Mouse (Mus musculus) heart, embryonic 16.5 days (tissue): ENCODE measurements around the gene Olfr373. TPM values are rescaled to one million over a fixed set of nuclear protein-coding genes. Genes with fewer than 3 reads are reported as not detected.

Experiments
- ATAC-seq: fragments of 200-750 bp; cut with Nextera tagmentation; replicated peaks from 2 replicates; pipeline ENCODE4 v1.8.0; 2017; ENCODE audit warnings: moderate number of reproducible peaks; ENCODE audit not compliant: insufficient read depth, low FRiP score; ENCODE audit errors: extremely low read depth
- H3K27ac ChIP-seq: fragments of 300-500 bp; sonication (generic); 2 replicates; pipeline ENCODE4 v1.5.1; 2014; ENCODE audit warnings: mild to moderate bottlenecking, low read length, control low read depth, moderate library complexity
- H3K27me3 ChIP-seq: fragments of 300-500 bp; sonication (generic); 2 replicates; pipeline ENCODE4 v1.6.1; 2014; ENCODE audit warnings: low read length, mixed read lengths; ENCODE audit not compliant: control insufficient read depth, insufficient read depth
- H3K36me3 ChIP-seq: fragments of 300-500 bp; sonication (generic); 2 replicates; pipeline ENCODE4 v1.6.1; 2014; ENCODE audit not compliant: control insufficient read depth, insufficient read depth
- H3K4me1 ChIP-seq: fragments of 300-500 bp; sonication (generic); 2 replicates; pipeline ENCODE4 v1.6.1; 2014; ENCODE audit warnings: low read length, mixed read lengths; ENCODE audit not compliant: control insufficient read depth, insufficient read depth
- H3K4me2 ChIP-seq: fragments of 300-500 bp; sonication (generic); 2 replicates; pipeline ENCODE4 v1.6.1; 2014; ENCODE audit warnings: low read depth, mild to moderate bottlenecking, control low read depth, low read length
- H3K4me3 ChIP-seq: fragments of 300-500 bp; sonication (generic); 2 replicates; pipeline ENCODE4 v1.5.1; 2014; ENCODE audit warnings: mild to moderate bottlenecking, control low read depth, low read length
- H3K9ac ChIP-seq: fragments of 300-500 bp; sonication (generic); 2 replicates; pipeline ENCODE4 v1.6.1; 2014; ENCODE audit warnings: low read length, control low read depth
- H3K9me3 ChIP-seq: fragments of 300-500 bp; sonication (generic); replicated peaks from 2 replicates; pipeline ENCODE4 v1.6.1; 2016; ENCODE audit warnings: low read length; ENCODE audit not compliant: control insufficient read depth
- WGBS: fragments of 180-500 bp; shearing (Covaris S2); extraction: QIAGEN DNeasy Blood & Tissue Kit; methylation state at CpG from one replicate; pipeline ENCODE4 v1.1.7; 2014; 5-methylcytosine and 5-hydroxymethylcytosine counted together
- polyA plus RNA-seq: library from polyadenylated mRNA; unstranded; fragments of >200 nt; fragmentation: Nextera tagmentation; extraction: Ambion mirVana; gene quantifications from 2 replicates; pipeline ENCODE4 v1.2.1, GENCODE M21; 2015

Olfr373 gene
- polyA plus RNA-seq, 1 experiment from 2014 or later = not detected

GRCm38 (mm10) chr8:72136302-72136978, 53.5 kb downstream of the Olfr373 start:
- Histone ChIP-seq H3K4me2 (peak overlapping the region; percentile 79), H3K9ac (peak overlapping the region; percentile 98), H3K27me3 (no peaks in the 10 kb centered on the region), H3K27ac (peak overlapping the region; percentile 98), H3K9me3 (no peaks in the 10 kb centered on the region), H3K4me3 (peak overlapping the region; percentile 87), H3K4me1 (peaks cover 37% of the 10 kb centered on the region), H3K36me3 (peaks cover 27% of the 10 kb centered on the region)
- peak; percentile 46 for ATAC-seq
- WGBS = under 1% methylated on average over 18 of the region's 18 CpGs

GRCm38 (mm10) chr8:72137431-72137830, 54.5 kb downstream of the Olfr373 start:
- Histone ChIP-seq H3K4me2 (peak overlapping the region; percentile 79), H3K27ac (no peak overlapping the region; the same call in 1 of the 2 replicates), H3K9me3 (no peaks in the 10 kb centered on the region), H3K27me3 (no peaks in the 10 kb centered on the region), H3K9ac (peak overlapping the region; percentile 98), H3K4me3 (peak overlapping the region; percentile 87; the same call in 1 of the 2 replicates), H3K4me1 (peaks cover 37% of the 10 kb centered on the region), H3K36me3 (peaks cover 36% of the 10 kb centered on the region)
- no peak for ATAC-seq
- WGBS = 74% methylated on average over 2 of the region's 2 CpGs

- Histone ChIP-seq H3K9ac (no peak overlapping the region), H3K36me3 (peaks cover 44% of the 10 kb centered on the region), H3K27ac (no peak overlapping the region)
Observed at GRCm38 (mm10) chr8:72138456-72138855, 55.5 kb downstream of the Olfr373 start.

GRCm38 (mm10) chr8:72143256-72143824, 60.4 kb downstream of the Olfr373 start:
- Histone ChIP-seq H3K4me3 (no peak overlapping the region), H3K36me3 (peaks cover 86% of the 10 kb centered on the region), H3K9me3 (no peaks in the 10 kb centered on the region), H3K27ac (no peak overlapping the region), H3K4me1 (peaks cover 23% of the 10 kb centered on the region), H3K9ac (no peak overlapping the region), H3K4me2 (no peak overlapping the region), H3K27me3 (no peaks in the 10 kb centered on the region)
- ATAC-seq = no peak
- 83% methylated on average over 13 of the region's 13 CpGs for WGBS

More at GRCm38 (mm10) chr8:72138456-72138855, 55.5 kb downstream of the Olfr373 start:
- H3K4me3 ChIP-seq = no peak overlapping the region
- no peaks in the 10 kb centered on the region for H3K27me3 ChIP-seq
- 93% methylated on average over 5 of the region's 5 CpGs for WGBS
- no peaks in the 10 kb centered on the region for H3K9me3 ChIP-seq
- ATAC-seq = no peak
- H3K4me2 ChIP-seq = no peak overlapping the region
- peaks cover 26% of the 10 kb centered on the region for H3K4me1 ChIP-seq

GRCm38 (mm10) chr8:72144345-72144975, 61.5 kb downstream of the Olfr373 start:
- Histone ChIP-seq H3K4me1 (peaks cover 18% of the 10 kb centered on the region), H3K9ac (no peak overlapping the region), H3K27me3 (no peaks in the 10 kb centered on the region), H3K9me3 (no peaks in the 10 kb centered on the region), H3K36me3 (peaks cover 83% of the 10 kb centered on the region), H3K4me3 (no peak overlapping the region), H3K4me2 (no peak overlapping the region), H3K27ac (0 out of 2 replicates have a peak overlapping the region, but pooled peaks have one; percentile 12)
- WGBS = 72% methylated on average over 5 of the region's 5 CpGs
- ATAC-seq = no peak

GRCm38 (mm10) chr8:72145511-72145910, 62.5 kb downstream of the Olfr373 start:
- no peak for ATAC-seq
- H3K9me3 ChIP-seq = no peaks in the 10 kb centered on the region
- peaks cover 88% of the 10 kb centered on the region for H3K36me3 ChIP-seq
- H3K4me1 ChIP-seq = peaks cover 18% of the 10 kb centered on the region
- H3K9ac ChIP-seq = no peak overlapping the region
- no peak overlapping the region for H3K4me2 ChIP-seq
- no peak overlapping the region for H3K27ac ChIP-seq
- H3K4me3 ChIP-seq = no peak overlapping the region
- WGBS = 73% methylated on average over 3 of the region's 3 CpGs
- H3K27me3 ChIP-seq = no peaks in the 10 kb centered on the region

GRCm38 (mm10) chr8:72146056-72146455, 63.1 kb downstream of the Olfr373 start:
- no peak for ATAC-seq
- Histone ChIP-seq H3K9me3 (no peaks in the 10 kb centered on the region), H3K27me3 (no peaks in the 10 kb centered on the region), H3K4me2 (no peak overlapping the region), H3K9ac (no peak overlapping the region), H3K4me1 (peaks cover 18% of the 10 kb centered on the region), H3K36me3 (peaks cover 89% of the 10 kb centered on the region), H3K4me3 (no peak overlapping the region), H3K27ac (no peak overlapping the region)
- 53% methylated on average over 1 of the region's 1 CpGs for WGBS

GRCm38 (mm10) chr8:72146556-72146955, 63.6 kb downstream of the Olfr373 start:
- no peak overlapping the region for H3K4me3 ChIP-seq
- no peak overlapping the region for H3K4me2 ChIP-seq
- peaks cover 90% of the 10 kb centered on the region for H3K36me3 ChIP-seq
- WGBS = 80% methylated on average over 3 of the region's 3 CpGs
- H3K27ac ChIP-seq = peak overlapping the region; percentile 29
- no peaks in the 10 kb centered on the region for H3K27me3 ChIP-seq
- H3K9ac ChIP-seq = no peak overlapping the region
- peaks cover 18% of the 10 kb centered on the region for H3K4me1 ChIP-seq
- no peaks in the 10 kb centered on the region for H3K9me3 ChIP-seq
- no peak for ATAC-seq

- Histone ChIP-seq H3K9me3 (no peaks in the 10 kb centered on the region), H3K4me1 (peaks cover 18% of the 10 kb centered on the region), H3K27me3 (no peaks in the 10 kb centered on the region), H3K36me3 (peaks cover 90% of the 10 kb centered on the region), H3K4me3 (no peak overlapping the region), H3K9ac (no peak overlapping the region), H3K27ac (peak overlapping the region; percentile 29; the same call in 1 of the 2 replicates), H3K4me2 (no peak overlapping the region)
- no peak; the same call in 1 of the 2 replicates for ATAC-seq
- WGBS = 29% methylated on average over 2 of the region's 2 CpGs
Observed at GRCm38 (mm10) chr8:72147266-72147665, 64.3 kb downstream of the Olfr373 start.
